Mouse (Mus musculus) forebrain, postnatal 0 days (tissue): ENCODE data around the gene Gm17542. TPM values are rescaled to one million over a fixed set of nuclear protein-coding genes. Genes with fewer than 3 reads are reported as not detected.
"Not testable (repeated sequence)": the region's sequence is repeated elsewhere in the genome, so short reads cannot be mapped to it uniquely, and the experiment has no call there.

Experiments used
- ATAC-seq: fragments of 200-750 bp; cut with Nextera tagmentation; 2 replicates; pipeline ENCODE4 v1.8.0; 2017; ENCODE audit warnings: mild to moderate bottlenecking, moderate library complexity
- DNase-seq: peaks from one replicate; pipeline ENCODE4 v3.0.0-alpha.2; 2015
- H3K27ac ChIP-seq: fragments of 300-500 bp; sonication (generic); 2 replicates; pipeline ENCODE4 v1.5.1; 2014; ENCODE audit warnings: low read depth, mild to moderate bottlenecking, antibody characterized with exemption, low read length, moderate library complexity, mixed read lengths
- H3K27me3 ChIP-seq: fragments of 300-500 bp; sonication (generic); 2 replicates; pipeline ENCODE4 v1.6.1; 2014; ENCODE audit warnings: mild to moderate bottlenecking, low read length, mixed read lengths; ENCODE audit not compliant: insufficient read depth
- H3K36me3 ChIP-seq: fragments of 300-500 bp; sonication (generic); 2 replicates; pipeline ENCODE4 v1.6.1; 2014; ENCODE audit warnings: mild to moderate bottlenecking, moderate library complexity; ENCODE audit not compliant: insufficient read depth
- H3K4me1 ChIP-seq: fragments of 300-500 bp; sonication (generic); 2 replicates; pipeline ENCODE4 v1.6.1; 2014; ENCODE audit warnings: antibody characterized with exemption; ENCODE audit not compliant: insufficient read depth
- H3K4me2 ChIP-seq: fragments of 300-500 bp; sonication (generic); 2 replicates; pipeline ENCODE4 v1.6.1; 2014; ENCODE audit warnings: low read depth, mild to moderate bottlenecking, moderate library complexity
- H3K4me3 ChIP-seq: fragments of 300-500 bp; sonication (generic); 2 replicates; pipeline ENCODE4 v1.5.1; 2014; ENCODE audit warnings: low read depth, low read length, mixed read lengths
- H3K9ac ChIP-seq: fragments of 300-500 bp; sonication (generic); 2 replicates; pipeline ENCODE4 v1.6.1; 2014; ENCODE audit warnings: mild to moderate bottlenecking
- H3K9me3 ChIP-seq: fragments of 300-500 bp; sonication (generic); 2 replicates; pipeline ENCODE4 v1.6.1; 2016; ENCODE audit warnings: low read length
- CTCF ChIP-seq: sonication (generic); IDR thresholded peaks from 2 replicates; pipeline ENCODE4 v1.5.1; 2016; ENCODE audit warnings: antibody characterized with exemption, control low read depth, low read depth
- WGBS: fragments of 180-500 bp; shearing (Covaris S2); extraction: QIAGEN DNeasy Blood & Tissue Kit; methylation state at CpG from one replicate; pipeline ENCODE4 v1.1.7; 2014; 5-methylcytosine and 5-hydroxymethylcytosine counted together
- polyA plus RNA-seq: library from polyadenylated mRNA; unstranded; fragments of >200 nt; fragmentation: Nextera tagmentation; extraction: Ambion mirVana; gene quantifications from 2 replicates; pipeline ENCODE4 v1.2.1, GENCODE M21; 2015
- total RNA-seq: library from RNA; depleted of rRNA; stranded (reverse); fragments of >200 nt; gene quantifications from 2 replicates; pipeline ENCODE4 v1.2.3, GENCODE M21; 2014; rRNA removed

The Gm17542 gene
- total RNA-seq: not detected in 2 replicates
- not detected in 2 replicates for polyA plus RNA-seq

DNA sequence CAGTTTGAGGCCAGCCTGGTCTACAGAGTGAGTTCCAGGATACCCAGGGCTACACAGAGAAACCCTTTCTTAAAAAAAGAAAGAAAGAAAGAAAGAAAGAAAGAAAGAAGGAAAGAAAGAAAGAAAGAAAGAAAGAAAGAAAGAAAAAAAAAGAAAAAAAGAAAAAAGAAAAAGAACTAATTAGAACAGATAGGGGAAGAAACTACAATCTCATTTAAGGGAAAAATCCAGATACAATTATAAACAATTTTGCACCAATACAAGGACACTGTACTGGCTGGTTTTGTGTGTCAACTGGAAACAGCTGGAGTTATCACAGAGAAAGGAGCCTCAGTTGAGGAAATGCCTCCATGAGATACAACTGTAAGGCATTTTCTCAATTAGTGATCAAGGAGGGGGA lies at the start of gene Gm17542:
Gene Gm17542, minus strand, starts transcription at position 101 of the 400 bp plus-strand sequence.
- H3K4me2 ChIP-seq, H3K9me3 ChIP-seq, ATAC-seq, H3K36me3 ChIP-seq, H3K27ac ChIP-seq, H3K4me1 ChIP-seq, DNase-seq, H3K27me3 ChIP-seq, H3K9ac ChIP-seq, H3K4me3 ChIP-seq: not testable (repeated sequence)

DNA sequence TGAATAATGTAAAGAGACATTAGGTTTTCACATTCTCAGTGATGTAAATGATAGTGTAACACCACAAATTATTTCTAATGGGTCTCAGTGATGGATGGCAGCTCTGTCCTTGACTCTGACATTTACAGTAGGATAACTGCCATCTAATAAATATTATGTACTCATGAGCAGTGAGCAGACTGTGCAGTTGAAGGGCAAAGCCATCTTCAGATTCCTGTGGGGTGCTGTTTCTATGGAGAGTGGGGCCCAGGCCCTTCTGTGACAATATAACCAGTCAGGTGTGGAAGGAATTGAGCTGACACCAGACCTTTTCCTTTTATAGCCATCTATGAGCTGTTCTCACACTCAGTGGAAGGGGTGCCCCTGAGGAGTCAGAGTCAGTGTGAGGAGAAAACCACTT lies 21.8 kb upstream of the Gm17542 start:
- Histone ChIP-seq H3K4me1 (no peaks in the 10 kb centered on the region), H3K9me3 (no peaks in the 10 kb centered on the region), H3K27me3 (no peaks in the 10 kb centered on the region), H3K36me3 (no peaks in the 10 kb centered on the region), H3K4me2 (no peak overlapping the region), H3K4me3 (no peak overlapping the region), H3K27ac (no peak overlapping the region), H3K9ac (no peak overlapping the region)
- ATAC-seq (no peak), DNase-seq (no peak)
- TF ChIP-seq CTCF: no peak

- no peaks in the 10 kb centered on the region for H3K27me3 ChIP-seq
- no peak overlapping the region for H3K9ac ChIP-seq
- DNase-seq (no peak), ATAC-seq (no peak)
- 89% methylated on average over 7 of the region's 7 CpGs for WGBS
- no peaks in the 10 kb centered on the region for H3K36me3 ChIP-seq
- no peak overlapping the region for H3K27ac ChIP-seq
- no peak overlapping the region for H3K4me2 ChIP-seq
- no peaks in the 10 kb centered on the region for H3K4me1 ChIP-seq
- no peak for TF ChIP-seq CTCF
- no peaks in the 10 kb centered on the region for H3K9me3 ChIP-seq
- H3K4me3 ChIP-seq: no peak overlapping the region
Measured at GRCm38 (mm10) chr10:58738152-58738551, 20.1 kb upstream of the Gm17542 start.

DNA sequence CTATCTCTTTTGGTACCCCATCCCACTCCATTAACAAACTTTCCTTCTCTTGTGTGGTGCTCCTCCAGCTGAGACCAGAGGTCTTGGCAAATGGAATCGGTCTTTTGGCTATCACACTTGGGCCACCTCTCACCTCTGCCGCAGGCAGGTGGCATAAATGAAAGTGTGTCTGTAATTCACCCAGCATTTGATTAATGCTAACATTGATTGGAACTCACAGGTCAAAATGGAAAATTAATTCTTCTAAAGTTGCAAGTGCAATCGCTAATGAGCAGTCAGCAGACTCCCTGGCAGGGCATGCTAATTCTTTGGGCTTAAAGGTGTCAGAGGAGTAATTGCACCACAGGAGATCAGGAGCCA lies 3.2 kb downstream of the Gm17542 start:
- H3K9me3 ChIP-seq: no peaks in the 10 kb centered on the region
- H3K4me2 ChIP-seq: peak overlapping the region; percentile 39; the same call in 1 of the 2 replicates
- no peak overlapping the region for H3K9ac ChIP-seq
- no peak overlapping the region for H3K27ac ChIP-seq
- 0 out of 2 replicates have a peak, but pooled peaks cover 4% of the 10 kb centered on the region for H3K4me1 ChIP-seq
- no peak for TF ChIP-seq CTCF
- no peaks in the 10 kb centered on the region for H3K36me3 ChIP-seq
- peak overlapping the region; percentile 26 for H3K4me3 ChIP-seq
- H3K27me3 ChIP-seq: no peaks in the 10 kb centered on the region
- no peak for DNase-seq
- no peak for ATAC-seq
- 39% methylated on average over 3 of the region's 3 CpGs for WGBS

DNA sequence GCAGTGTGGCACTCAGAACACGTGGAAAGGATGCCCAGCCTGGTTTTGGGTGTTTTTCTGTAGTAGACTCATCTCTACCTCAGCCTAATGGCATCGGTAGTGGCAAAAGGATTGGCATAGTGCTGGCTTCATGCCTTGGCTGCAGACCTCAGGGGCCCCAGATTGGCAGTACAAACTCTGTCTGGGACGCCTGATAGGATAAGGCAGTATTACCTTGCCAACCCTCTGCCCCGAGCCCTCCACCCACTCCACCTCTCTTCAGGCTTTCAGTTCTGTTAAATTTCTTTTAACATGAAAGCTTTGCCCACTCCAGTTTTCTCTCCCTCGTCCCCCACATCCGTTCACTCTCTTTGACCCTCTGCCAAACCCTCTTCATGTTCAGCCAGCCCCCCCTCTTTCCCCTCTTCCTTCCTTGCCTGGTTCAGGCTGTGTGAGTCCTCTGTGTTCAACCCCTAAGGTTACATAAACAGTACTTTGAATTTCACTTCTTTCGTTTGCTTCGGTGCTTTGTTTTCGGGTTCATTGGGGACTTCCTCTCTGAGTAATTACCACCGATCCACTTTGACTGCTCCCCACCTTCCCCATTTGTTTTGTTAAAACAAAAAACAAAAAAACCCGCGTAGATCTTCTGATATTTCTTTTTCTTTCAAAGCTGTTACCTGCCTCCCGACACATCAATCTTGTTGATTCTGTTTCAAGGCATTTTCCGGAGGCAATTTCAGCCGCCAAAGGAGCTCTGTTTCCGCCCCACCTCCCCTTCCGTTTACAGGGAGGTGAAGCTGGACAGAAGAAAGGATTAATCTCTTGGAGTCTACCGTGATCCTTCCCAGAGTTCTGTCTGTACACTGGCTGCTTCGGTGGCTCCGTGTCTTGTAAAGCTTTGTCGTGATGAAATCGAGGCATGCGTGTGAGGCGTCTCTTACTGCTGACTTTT lies 3.9 kb downstream of the Gm17542 start:
- Histone ChIP-seq H3K27ac (no peak overlapping the region), H3K9me3 (no peaks in the 10 kb centered on the region), H3K9ac (no peak overlapping the region), H3K4me3 (peak overlapping the region; percentile 26), H3K4me1 (0 out of 2 replicates have a peak, but pooled peaks cover 4% of the 10 kb centered on the region), H3K36me3 (no peaks in the 10 kb centered on the region), H3K4me2 (peak overlapping the region; percentile 39), H3K27me3 (no peaks in the 10 kb centered on the region)
- WGBS: 25% methylated on average over 24 of the region's 24 CpGs
- DNase-seq (no peak), ATAC-seq (peak; percentile 40; the same call in 1 of the 2 replicates)
- no peak for TF ChIP-seq CTCF

- Histone ChIP-seq H3K9me3 (no peaks in the 10 kb centered on the region), H3K4me2 (no peak overlapping the region), H3K27ac (no peak overlapping the region), H3K36me3 (no peaks in the 10 kb centered on the region), H3K27me3 (no peaks in the 10 kb centered on the region), H3K4me3 (no peak overlapping the region), H3K9ac (no peak overlapping the region), H3K4me1 (0 out of 2 replicates have a peak, but pooled peaks cover 4% of the 10 kb centered on the region)
- no peak for DNase-seq
- no peak for TF ChIP-seq CTCF
- 94% methylated on average over 7 of the region's 7 CpGs for WGBS
- no peak for ATAC-seq
Measured at GRCm38 (mm10) chr10:58713225-58713624, 4.8 kb downstream of the Gm17542 start.

DNA sequence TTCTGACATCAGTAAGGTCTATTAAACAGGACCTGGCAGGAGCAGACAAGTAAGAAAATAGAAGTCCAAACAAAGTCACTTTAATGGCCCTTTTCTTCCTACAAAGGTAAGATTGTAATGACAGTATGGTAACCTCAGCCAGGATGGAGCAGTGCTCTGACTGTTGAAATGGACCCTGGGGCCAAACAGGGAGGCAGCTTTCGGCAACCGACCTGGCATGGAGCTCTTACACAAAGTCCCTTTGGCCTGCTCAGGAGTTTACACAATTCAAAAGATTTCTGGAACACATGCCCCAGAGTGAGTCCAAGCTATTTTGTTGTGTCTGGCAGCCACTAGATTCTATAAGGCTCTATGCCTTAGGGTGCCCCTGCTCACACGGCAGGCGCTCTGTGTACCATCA lies 9.0 kb downstream of the Gm17542 start:
- Histone ChIP-seq H3K4me2 (no peak overlapping the region), H3K4me3 (no peak overlapping the region), H3K4me1 (0 out of 2 replicates have a peak, but pooled peaks cover 4% of the 10 kb centered on the region), H3K36me3 (no peaks in the 10 kb centered on the region), H3K27me3 (no peaks in the 10 kb centered on the region), H3K9ac (no peak overlapping the region), H3K9me3 (no peaks in the 10 kb centered on the region), H3K27ac (no peak overlapping the region)
- 81% methylated on average over 4 of the region's 4 CpGs for WGBS
- no peak for TF ChIP-seq CTCF
- ATAC-seq: no peak
- no peak for DNase-seq
